Mouse (Mus musculus) lung, embryonic 15.5 days (tissue): ENCODE results near the gene Pcolce. TPM values are rescaled to one million over a fixed set of nuclear protein-coding genes. Genes with fewer than 3 reads are reported as not detected.
A peak's percentile ranks its signal among the peaks of the same experiment; 100 is the strongest.

Source experiments
- ATAC-seq: fragments of 200-750 bp; cut with Nextera tagmentation; 2 replicates; pipeline ENCODE4 v1.8.0; 2017; ENCODE audit warnings: moderate number of reproducible peaks, borderline replicate concordance; ENCODE audit not compliant: low FRiP score, low TSS enrichment; ENCODE audit errors: extremely low read depth
- H3K27ac ChIP-seq: fragments of 300-500 bp; sonication (generic); 2 replicates; pipeline ENCODE4 v1.5.1; 2015; ENCODE audit warnings: moderate library complexity, mild to moderate bottlenecking, inconsistent platforms
- H3K27me3 ChIP-seq: fragments of 300-500 bp; sonication (generic); 2 replicates; pipeline ENCODE4 v1.6.1; 2015; ENCODE audit warnings: inconsistent platforms
- H3K36me3 ChIP-seq: fragments of 300-500 bp; sonication (generic); 2 replicates; pipeline ENCODE4 v1.6.1; 2015; ENCODE audit warnings: inconsistent platforms
- H3K4me1 ChIP-seq: fragments of 300-500 bp; sonication (generic); 2 replicates; pipeline ENCODE4 v1.6.1; 2015; ENCODE audit warnings: inconsistent platforms
- H3K4me2 ChIP-seq: fragments of 300-500 bp; sonication (generic); 2 replicates; pipeline ENCODE4 v1.6.1; 2015; ENCODE audit warnings: inconsistent platforms, mild to moderate bottlenecking, moderate library complexity
- H3K4me3 ChIP-seq: fragments of 300-500 bp; sonication (generic); 2 replicates; pipeline ENCODE4 v1.5.1; 2015; ENCODE audit warnings: mild to moderate bottlenecking, inconsistent platforms
- H3K9ac ChIP-seq: fragments of 300-500 bp; sonication (generic); 2 replicates; pipeline ENCODE4 v1.6.1; 2015; ENCODE audit warnings: inconsistent platforms
- H3K9me3 ChIP-seq: fragments of 300-500 bp; sonication (generic); 2 replicates; pipeline ENCODE4 v1.6.1; 2016; ENCODE audit warnings: inconsistent platforms
- WGBS: fragments of 180-500 bp; shearing (Covaris S2); methylation state at CpG from one replicate; pipeline ENCODE4 v1.1.7; 2015; 5-methylcytosine and 5-hydroxymethylcytosine counted together
- polyA plus RNA-seq: library from polyadenylated mRNA; unstranded; fragments of >200 nt; fragmentation: Nextera tagmentation; extraction: Ambion mirVana; gene quantifications from 2 replicates; pipeline ENCODE4 v1.2.1, GENCODE M21; 2015

Gene Pcolce
- polyA plus RNA-seq, 1 experiment from 2014 or later, result 130 TPM

DNA sequence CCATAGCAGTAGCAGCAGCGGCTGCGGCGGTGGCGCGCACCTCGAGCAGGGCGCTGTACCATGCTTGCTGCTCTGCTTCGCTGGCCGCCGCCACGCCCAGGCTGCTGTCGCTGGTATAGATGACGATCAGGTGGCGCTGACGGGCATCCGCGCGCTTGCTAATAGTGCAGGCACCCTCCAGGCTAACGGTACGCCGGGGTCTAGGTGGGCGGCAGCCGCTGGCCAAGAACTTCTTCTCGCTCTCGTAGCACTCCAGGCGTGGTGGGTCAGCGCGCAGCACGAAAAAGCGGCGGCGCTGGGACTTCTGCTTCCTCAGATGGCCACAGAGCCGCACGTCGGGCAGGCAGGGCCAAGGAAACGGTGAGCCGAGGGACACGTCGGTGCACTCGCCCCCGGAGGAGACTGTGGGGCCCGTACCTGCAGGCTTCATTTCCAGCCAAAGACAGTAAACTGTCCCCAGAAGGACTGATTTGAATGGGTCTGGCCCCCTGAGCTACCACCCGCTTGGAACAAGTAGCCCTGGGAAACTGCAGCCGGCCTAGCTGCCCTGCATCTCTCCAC lies 31.6 kb upstream of the Pcolce start:
- peaks cover 24% of the 10 kb centered on the region for H3K36me3 ChIP-seq
- peak overlapping the region; percentile 32 for H3K4me3 ChIP-seq
- peaks cover 18% of the 10 kb centered on the region for H3K4me1 ChIP-seq
- H3K9ac ChIP-seq, result no peak overlapping the region
- no peak overlapping the region for H3K27ac ChIP-seq
- peak overlapping the region; percentile 50 for H3K4me2 ChIP-seq
- 4% methylated on average over 44 of the region's 44 CpGs for whole genome bisulfite sequencing
- peaks cover 27% of the 10 kb centered on the region for H3K27me3 ChIP-seq
- no peaks in the 10 kb centered on the region for H3K9me3 ChIP-seq
- no peak for ATAC-seq

DNA sequence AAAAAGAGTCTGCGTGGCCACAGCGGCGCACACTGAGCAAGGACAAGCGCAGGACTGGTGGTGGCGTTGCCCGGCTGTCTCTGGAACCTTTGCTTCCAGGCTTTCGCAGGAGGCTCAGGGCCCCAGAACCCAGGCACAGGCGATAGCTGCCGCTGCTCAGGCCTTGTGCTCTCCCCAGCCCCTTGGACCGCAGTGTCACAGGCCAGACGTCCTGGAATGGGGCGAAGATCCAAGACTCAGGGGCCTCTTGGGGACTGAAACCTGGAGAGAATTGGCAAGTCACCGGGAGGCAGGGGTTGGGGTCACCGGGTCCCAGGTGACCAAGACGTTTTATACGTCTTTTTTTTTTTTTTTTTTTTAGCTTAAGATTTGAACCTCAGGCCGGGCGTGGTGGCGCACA lies 30.9 kb upstream of the Pcolce start:
- no peak for ATAC-seq
- Histone ChIP-seq H3K36me3 (peaks cover 31% of the 10 kb centered on the region), H3K27me3 (peaks cover 27% of the 10 kb centered on the region), H3K9me3 (no peaks in the 10 kb centered on the region), H3K4me3 (no peak overlapping the region), H3K9ac (no peak overlapping the region), H3K4me2 (peak overlapping the region; percentile 50), H3K27ac (no peak overlapping the region), H3K4me1 (peaks cover 11% of the 10 kb centered on the region)
- 41% methylated on average over 19 of the region's 19 CpGs for WGBS

DNA sequence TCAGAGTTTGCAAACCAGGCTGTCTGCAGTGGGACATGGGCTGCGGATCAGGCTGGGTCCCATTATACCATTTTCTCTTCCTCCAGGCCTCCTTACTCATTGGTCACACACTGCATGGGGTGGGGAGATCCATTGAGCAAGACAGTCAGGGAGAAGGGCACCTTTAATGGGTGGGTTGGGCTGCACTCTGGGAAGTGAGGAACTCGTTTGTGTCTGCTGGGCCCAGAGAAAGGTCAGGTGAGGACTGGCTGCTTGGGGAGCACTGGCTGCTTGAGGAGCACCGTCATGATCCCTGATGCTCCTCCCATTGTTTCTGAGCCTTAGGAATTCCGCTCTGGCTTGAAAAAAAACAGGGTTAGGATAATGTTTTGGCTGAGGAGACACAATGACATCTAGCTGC lies 29.3 kb upstream of the Pcolce start:
- Histone ChIP-seq H3K9me3 (no peaks in the 10 kb centered on the region), H3K4me3 (no peak overlapping the region), H3K9ac (no peak overlapping the region), H3K4me2 (no peak overlapping the region), H3K36me3 (peaks cover 46% of the 10 kb centered on the region), H3K27ac (no peak overlapping the region), H3K4me1 (peaks cover 6% of the 10 kb centered on the region), H3K27me3 (peaks cover 27% of the 10 kb centered on the region)
- 42% methylated on average over 4 of the region's 4 CpGs for WGBS
- no peak for ATAC-seq

DNA sequence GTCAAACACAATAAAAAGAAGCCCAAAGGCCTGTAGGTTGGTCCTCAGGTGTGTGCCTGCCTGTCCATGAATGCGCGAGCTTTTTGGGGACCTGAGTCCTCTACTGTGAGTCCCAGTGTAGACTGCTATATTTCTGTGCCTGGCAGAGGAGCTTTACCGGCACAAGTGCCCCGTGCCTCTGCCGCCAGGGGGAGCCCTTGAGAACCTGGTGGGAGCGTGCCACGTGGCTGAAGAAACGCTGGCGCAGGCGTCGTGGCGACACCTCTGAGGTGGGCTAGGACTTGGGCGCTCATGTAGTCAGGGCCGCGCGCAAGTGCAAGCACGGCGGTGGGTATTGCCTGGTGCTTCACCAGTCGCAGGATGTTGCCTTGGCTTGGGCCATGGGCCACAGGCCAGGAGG lies 27.5 kb upstream of the Pcolce start, which contains the start of gene Sap25:
Gene Sap25 (plus strand): TSS at position 281 of the 400 bp plus-strand sequence.
- no peak within 1 kb of the TSS for H3K4me3 ChIP-seq
- WGBS, result 84% methylated on average over 19 of the region's 19 CpGs
- H3K27me3 ChIP-seq, result peaks cover 23% of the 10 kb centered on the region
- ATAC-seq, result no peak
- peaks cover 6% of the 10 kb centered on the region for H3K4me1 ChIP-seq
- no peak within 1 kb of the TSS for H3K27ac ChIP-seq
- H3K36me3 ChIP-seq, result peaks cover 64% of the 10 kb centered on the region
- no peaks in the 10 kb centered on the region for H3K9me3 ChIP-seq
- H3K9ac ChIP-seq, result no peak within 1 kb of the TSS; the same call in 1 of the 2 replicates
- H3K4me2 ChIP-seq, result no peak within 1 kb of the TSS

DNA sequence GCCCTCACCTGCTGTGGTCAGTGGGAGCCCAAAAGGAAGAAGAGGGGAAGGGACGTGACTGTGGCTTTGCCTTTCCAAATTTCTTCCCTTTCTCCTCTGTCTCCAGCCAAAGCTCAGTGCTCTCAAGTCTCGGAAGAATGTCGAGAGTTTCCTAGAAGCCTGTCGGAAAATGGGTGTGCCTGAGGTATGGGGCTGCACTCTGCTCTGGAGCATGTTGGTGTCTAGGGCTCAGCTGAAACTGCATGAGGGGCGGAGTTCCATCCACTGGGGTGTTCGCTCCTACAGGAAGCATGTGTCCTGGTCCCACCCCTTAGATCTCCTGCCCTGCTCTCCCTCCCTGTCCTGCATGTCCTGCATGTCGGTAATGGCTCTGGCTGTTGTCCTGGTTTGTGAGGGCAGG lies 25.9 kb upstream of the Pcolce start:
- Histone ChIP-seq H3K27me3 (peaks cover 7% of the 10 kb centered on the region), H3K27ac (no peak overlapping the region), H3K4me2 (no peak overlapping the region), H3K4me1 (no peaks in the 10 kb centered on the region), H3K36me3 (peaks cover 79% of the 10 kb centered on the region), H3K9ac (no peak overlapping the region), H3K9me3 (no peaks in the 10 kb centered on the region), H3K4me3 (no peak overlapping the region)
- ATAC-seq, result no peak; the same call in 1 of the 2 replicates
- 64% methylated on average over 7 of the region's 7 CpGs for WGBS

DNA sequence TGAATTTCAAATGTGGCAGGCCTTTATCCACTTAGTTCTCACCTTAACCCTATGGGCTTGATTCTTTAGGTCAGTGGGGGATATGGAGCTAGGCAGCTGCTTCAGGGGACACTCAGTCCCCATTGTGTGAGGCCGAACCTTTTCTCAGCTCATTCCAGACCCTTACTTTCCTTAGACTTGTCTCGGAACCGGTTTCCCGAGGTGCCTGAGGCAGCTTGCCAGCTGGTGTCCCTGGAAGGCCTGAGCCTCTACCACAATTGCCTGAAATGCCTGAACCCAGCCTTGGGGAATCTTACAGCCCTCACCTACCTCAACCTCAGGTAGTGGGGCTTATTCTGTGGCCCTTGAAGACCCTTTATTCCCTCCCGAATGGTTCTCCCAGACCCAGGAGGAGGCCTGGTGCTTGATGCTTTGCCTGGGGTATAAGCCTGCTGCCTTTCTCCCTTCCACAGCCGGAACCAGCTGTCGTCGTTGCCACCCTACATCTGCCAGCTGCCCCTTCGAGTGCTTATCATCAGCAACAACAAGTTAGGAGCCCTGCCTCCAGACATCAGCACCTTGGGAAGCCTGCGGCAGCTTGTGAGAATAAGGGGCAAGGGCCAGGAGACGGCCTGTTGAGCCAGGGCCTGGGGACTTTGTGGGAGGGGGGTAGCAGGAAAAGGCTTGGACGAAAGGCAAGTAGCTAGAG lies 20.0 kb upstream of the Pcolce start:
- 66% methylated on average over 12 of the region's 12 CpGs for WGBS

DNA sequence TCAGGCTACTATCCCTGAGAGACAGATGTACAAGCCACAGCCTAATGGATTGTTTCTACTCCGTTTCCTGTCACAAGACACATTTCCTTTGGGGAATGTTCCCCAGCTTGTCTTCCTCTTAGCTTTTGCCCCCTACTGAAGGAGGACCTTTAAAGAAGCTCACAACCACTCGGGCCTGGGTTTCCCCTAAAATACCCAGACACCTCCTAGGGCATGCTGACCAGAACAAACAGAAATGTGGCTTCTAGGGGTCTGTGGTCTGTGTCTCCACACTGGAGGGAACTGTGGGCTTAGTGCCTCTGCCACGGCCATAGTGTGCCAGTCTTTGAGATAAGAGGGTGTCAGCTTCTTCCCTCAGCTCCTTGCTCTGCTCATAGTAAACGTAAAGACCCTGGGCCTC lies 18.0 kb upstream of the Pcolce start:
- no peak for ATAC-seq
- H3K27me3 ChIP-seq, result no peaks in the 10 kb centered on the region
- H3K4me2 ChIP-seq, result peak overlapping the region; percentile 76
- H3K27ac ChIP-seq, result peak overlapping the region; percentile 98
- H3K4me3 ChIP-seq, result peak overlapping the region; percentile 83; the same call in 1 of the 2 replicates
- 44% methylated on average over 4 of the region's 4 CpGs for WGBS
- peaks cover 31% of the 10 kb centered on the region for H3K36me3 ChIP-seq
- peaks cover 47% of the 10 kb centered on the region for H3K4me1 ChIP-seq
- H3K9ac ChIP-seq, result peak overlapping the region; percentile 77; the same call in 1 of the 2 replicates
- H3K9me3 ChIP-seq, result no peaks in the 10 kb centered on the region

More for the DNA sequence above, 20.0 kb upstream of the Pcolce start:
- H3K27me3 ChIP-seq, result no peaks in the 10 kb centered on the region
- peaks cover 50% of the 10 kb centered on the region for H3K36me3 ChIP-seq
- no peak overlapping the region for H3K4me3 ChIP-seq
- peaks cover 38% of the 10 kb centered on the region for H3K4me1 ChIP-seq
- H3K27ac ChIP-seq, result peak overlapping the region; percentile 24; the same call in 1 of the 2 replicates
- H3K4me2 ChIP-seq, result no peak overlapping the region
- no peak overlapping the region for H3K9ac ChIP-seq
- ATAC-seq, result no peak
- H3K9me3 ChIP-seq, result no peaks in the 10 kb centered on the region

DNA sequence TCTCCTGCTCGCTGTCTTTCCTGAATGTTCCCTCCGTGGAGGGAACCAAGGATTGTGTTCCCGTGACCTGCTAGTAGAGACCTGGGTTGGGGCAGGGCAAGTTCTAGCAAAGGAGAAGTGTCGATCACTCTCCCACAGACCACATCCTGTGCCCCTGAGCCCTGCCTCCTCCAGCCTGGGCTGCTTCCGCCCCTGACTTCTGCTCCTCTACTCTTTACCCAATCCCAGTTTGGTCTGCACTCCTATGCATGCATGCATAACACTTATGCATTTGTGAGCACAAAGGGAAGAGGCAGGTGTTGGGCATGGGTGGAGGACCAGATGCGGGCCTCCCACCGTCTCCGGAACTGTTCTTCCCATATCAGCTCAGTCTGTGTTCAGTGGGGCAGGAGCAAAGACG lies 17.6 kb upstream of the Pcolce start:
- peak overlapping the region; percentile 76 for H3K4me2 ChIP-seq
- H3K27me3 ChIP-seq, result no peaks in the 10 kb centered on the region
- WGBS, result 55% methylated on average over 9 of the region's 9 CpGs
- peak overlapping the region; percentile 98 for H3K27ac ChIP-seq
- peaks cover 47% of the 10 kb centered on the region for H3K4me1 ChIP-seq
- no peaks in the 10 kb centered on the region for H3K9me3 ChIP-seq
- H3K9ac ChIP-seq, result peak overlapping the region; percentile 77
- peak overlapping the region; percentile 83 for H3K4me3 ChIP-seq
- H3K36me3 ChIP-seq, result peaks cover 27% of the 10 kb centered on the region
- ATAC-seq, result no peak

DNA sequence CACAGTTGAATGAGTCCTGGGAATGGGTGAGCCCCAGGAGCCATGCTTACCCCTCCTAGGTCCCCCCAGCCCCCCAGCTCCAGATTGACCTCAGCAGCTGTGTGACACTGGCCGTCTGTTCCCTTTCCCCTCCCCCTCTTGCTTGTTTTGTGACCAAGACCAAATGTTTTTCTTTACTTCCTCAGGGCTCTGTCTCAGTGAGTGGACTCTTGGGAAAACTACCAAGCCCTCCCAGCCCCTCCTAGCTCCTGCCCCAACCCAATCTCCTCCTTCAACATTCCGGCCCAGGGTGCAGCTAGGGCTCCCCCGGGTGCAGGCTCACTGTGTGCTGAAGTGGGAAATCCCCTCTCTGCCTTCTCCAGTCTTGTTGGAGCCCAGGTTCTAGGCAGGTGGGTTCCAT lies 17.0 kb upstream of the Pcolce start:
- peak overlapping the region; percentile 77 for H3K9ac ChIP-seq
- H3K9me3 ChIP-seq, result no peaks in the 10 kb centered on the region
- H3K4me2 ChIP-seq, result peak overlapping the region; percentile 76
- peaks cover 47% of the 10 kb centered on the region for H3K4me1 ChIP-seq
- ATAC-seq, result no peak
- H3K27me3 ChIP-seq, result no peaks in the 10 kb centered on the region
- peak overlapping the region; percentile 83 for H3K4me3 ChIP-seq
- WGBS, result 12% methylated on average over 3 of the region's 3 CpGs
- H3K27ac ChIP-seq, result peak overlapping the region; percentile 98
- H3K36me3 ChIP-seq, result peaks cover 21% of the 10 kb centered on the region

DNA sequence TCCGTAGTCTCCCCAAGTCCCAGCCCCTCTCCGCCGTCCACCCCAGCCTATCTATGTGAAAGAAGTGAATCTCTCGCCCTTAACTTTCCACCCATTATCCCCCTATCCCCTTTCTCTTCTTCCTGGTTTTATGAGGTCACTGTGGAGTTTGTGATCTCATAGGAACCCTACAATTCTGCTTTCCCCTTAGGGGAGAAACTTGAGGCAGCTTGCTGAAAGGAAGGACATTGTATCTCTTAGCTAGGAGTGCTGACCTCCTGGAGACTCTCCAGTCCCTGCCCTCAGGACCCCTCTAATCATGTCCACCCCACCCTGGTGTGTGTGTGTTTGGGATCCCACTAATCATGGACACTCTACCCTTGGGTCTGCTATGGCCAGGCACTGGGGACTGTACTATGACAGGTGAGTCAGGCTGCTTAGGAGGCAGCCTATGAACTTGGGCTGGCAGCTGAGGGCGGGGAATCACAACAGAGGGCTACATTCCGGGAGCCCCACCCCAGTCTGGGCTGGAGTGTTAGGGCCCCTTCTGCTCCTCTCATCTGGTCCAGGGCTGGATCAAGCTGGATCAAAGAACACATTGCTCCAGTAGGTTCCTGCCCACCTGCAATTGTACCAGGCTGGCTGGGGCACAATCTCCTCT lies 16.4 kb upstream of the Pcolce start:
- H3K36me3 ChIP-seq, result peaks cover 15% of the 10 kb centered on the region
- no peaks in the 10 kb centered on the region for H3K27me3 ChIP-seq
- H3K4me2 ChIP-seq, result peak overlapping the region; percentile 76
- 8% methylated on average over 6 of the region's 6 CpGs for WGBS
- ATAC-seq, result no peak
- peak overlapping the region; percentile 83 for H3K4me3 ChIP-seq
- H3K9me3 ChIP-seq, result no peaks in the 10 kb centered on the region
- H3K4me1 ChIP-seq, result peaks cover 47% of the 10 kb centered on the region
- H3K9ac ChIP-seq, result peak overlapping the region; percentile 77
- H3K27ac ChIP-seq, result peak overlapping the region; percentile 98

DNA sequence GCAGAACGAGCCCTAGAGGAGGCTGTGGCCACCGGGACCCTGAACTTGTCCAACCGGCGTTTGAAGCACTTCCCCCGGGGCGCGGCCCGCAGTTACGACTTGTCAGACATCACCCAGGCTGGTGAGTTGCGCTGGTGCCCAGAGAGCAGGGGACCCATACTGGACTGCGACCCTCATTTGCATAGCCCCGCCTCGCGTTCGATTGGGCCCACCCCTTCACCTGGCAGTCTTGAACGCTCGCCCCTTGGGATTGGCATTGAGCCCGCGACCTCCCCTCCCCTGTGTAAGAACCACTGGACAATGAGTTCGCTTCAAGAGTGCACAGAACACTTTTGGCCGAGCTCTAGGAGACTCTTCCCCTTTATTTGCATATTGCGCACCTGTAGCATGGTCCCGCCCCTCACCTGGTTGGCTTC lies 15.7 kb upstream of the Pcolce start:
- Histone ChIP-seq H3K4me3 (peak overlapping the region; percentile 83), H3K36me3 (peaks cover 9% of the 10 kb centered on the region), H3K9ac (peak overlapping the region; percentile 77), H3K4me1 (peaks cover 47% of the 10 kb centered on the region), H3K27me3 (no peaks in the 10 kb centered on the region), H3K27ac (peak overlapping the region; percentile 98), H3K4me2 (peak overlapping the region; percentile 76), H3K9me3 (no peaks in the 10 kb centered on the region)
- peak; percentile 33; the same call in 1 of the 2 replicates for ATAC-seq
- WGBS, result under 1% methylated on average over 23 of the region's 23 CpGs
